Mouse (Mus musculus): ENCODE measurements around the gene Gpatch2.

DNA sequence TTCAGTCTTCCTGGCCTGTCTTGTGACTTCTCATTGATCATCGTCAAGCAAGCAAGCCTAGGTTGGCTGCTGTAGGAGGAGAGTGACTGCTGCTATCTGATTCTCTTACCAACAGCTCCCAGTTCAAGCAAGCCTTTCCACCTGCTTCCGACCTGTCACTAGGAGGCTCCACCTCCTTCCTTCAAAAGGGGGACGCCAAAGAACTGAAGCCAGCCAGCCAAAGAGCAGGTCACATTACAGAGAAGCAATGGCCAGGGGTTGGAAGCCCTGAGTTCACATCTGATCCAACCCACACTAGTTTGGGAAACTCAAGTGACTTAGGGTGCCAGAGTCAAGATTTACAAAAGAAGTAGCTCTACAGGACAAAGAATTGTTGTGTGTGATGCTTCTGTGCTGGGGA is 144.9 kb downstream of the Gpatch2 start:
- TF ChIP-seq GATA1 (IDR thresholded peaks at IDR 0.05; ENCODE audit: borderline replicate concordance, low read length) (no peak), FLI1 (IDR thresholded peaks at IDR 0.05; ENCODE audit: low read length) (no peak)
